Mouse (Mus musculus): ENCODE measurements around the gene Cst12. TPM values are rescaled to one million over a fixed set of nuclear protein-coding genes. Genes with fewer than 3 reads are reported as not detected.
"Not testable (repeated sequence)": the region's sequence is repeated elsewhere in the genome, so short reads cannot be mapped to it uniquely, and the experiment has no call there.

Gene Cst12
- not detected in 2 replicates for polyA plus RNA-seq (2016; fragmentation: Nextera tagmentation; extraction: Ambion mirVana)

DNA sequence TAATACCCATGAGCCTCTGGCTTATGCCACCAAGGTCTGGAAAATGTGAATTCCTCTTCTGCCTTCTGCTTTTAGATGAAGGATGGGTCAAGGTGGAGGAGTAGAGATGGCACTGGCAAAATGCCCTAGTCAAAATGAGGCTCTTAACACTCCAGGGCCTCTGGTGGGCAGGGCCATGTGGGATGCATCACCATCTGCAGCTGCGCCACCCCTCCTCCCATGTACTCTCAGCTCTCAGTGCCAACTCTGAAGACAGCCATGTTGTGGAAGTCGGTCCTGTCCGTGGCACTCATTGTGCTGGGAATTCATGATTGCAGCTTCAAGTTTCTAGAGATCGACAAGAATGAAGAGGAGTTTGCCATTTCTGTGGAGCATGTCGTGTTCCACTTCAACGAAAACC is at the start of gene Cst12:
Cst12 (plus strand) TSS at position 220 of the 400 bp plus-strand sequence.
- Histone ChIP-seq H3K27ac (no peak within 1 kb of the TSS), H3K4me1 (no peaks in the 10 kb centered on the region), H3K4me3 (no peak within 1 kb of the TSS), H3K36me3 (replicated peaks) (no peaks in the 10 kb centered on the region), H3K9me3 (no peaks in the 10 kb centered on the region), H3K27me3 (ENCODE audit: poor library complexity, severe bottlenecking) (no peaks in the 10 kb centered on the region)
- WGBS, result 90% methylated on average over 6 of the region's 6 CpGs
- DNase-seq (ENCODE audit: extremely low spot score, low spot score), result no peak

DNA sequence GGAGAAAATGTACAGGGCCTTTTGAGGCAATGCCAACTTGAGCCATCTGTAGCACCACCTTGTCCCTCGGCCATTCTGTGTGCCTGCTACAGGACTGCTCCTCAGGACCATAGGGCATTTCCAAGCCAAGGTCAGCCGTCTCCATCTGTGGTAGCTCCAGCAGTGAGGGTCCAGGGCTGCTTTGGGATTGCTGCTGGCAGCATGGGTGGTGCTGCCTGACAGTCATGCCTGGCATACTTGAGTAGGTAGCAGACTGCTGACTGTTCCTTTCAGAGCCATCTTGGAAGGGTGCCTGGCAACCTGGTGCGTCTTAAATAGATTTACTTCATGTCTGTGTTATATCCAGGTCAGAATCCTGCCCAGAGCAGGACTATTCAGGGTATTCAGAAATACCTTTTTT is 46.2 kb upstream of the Cst12 start:
- H3K9me3 ChIP-seq, result no peaks in the 10 kb centered on the region
- no peaks in the 10 kb centered on the region for H3K4me1 ChIP-seq
- no peaks in the 10 kb centered on the region for H3K36me3 ChIP-seq (replicated peaks)

DNA sequence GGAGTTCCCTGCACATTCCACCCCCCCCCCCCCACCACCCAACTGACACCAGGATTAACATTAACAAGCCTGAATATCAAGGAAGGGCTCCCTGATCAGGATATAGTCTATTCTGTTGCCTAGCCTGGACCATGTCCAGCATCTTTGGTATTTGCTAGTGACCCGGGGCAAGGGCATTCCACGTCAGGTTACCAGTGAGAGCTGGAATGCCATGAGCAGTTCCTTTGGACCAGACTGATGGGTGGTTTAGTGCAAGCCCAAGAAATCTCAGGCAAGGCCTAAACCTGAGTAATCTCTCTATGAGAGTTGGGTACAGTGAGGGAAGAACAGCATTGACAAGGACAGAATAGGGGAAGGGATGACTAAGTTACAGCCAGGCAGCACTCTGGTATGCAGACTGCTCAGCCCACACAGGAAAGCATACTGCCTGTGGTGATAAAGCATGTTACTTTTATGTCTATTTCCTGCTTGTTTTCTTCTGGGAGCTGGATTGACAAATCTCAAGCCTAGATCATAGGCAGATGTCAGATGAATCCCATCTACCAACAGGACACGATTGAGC is 45.2 kb upstream of the Cst12 start:
- Histone ChIP-seq H3K27ac (no peak overlapping the region), H3K27me3 (ENCODE audit: poor library complexity, severe bottlenecking) (no peaks in the 10 kb centered on the region), H3K4me1 (no peaks in the 10 kb centered on the region), H3K4me3 (no peak overlapping the region), H3K36me3 (replicated peaks) (no peaks in the 10 kb centered on the region), H3K9me3 (no peaks in the 10 kb centered on the region)
- WGBS, result 78% methylated on average over 3 of the region's 3 CpGs
- DNase-seq (ENCODE audit: extremely low spot score, low spot score), result no peak

More for the DNA sequence above, 46.2 kb upstream of the Cst12 start:
- 91% methylated on average over 3 of the region's 3 CpGs for WGBS
- Histone ChIP-seq H3K27ac (no peak overlapping the region), H3K4me3 (no peak overlapping the region), H3K27me3 (ENCODE audit: poor library complexity, severe bottlenecking) (no peaks in the 10 kb centered on the region)
- no peak for DNase-seq (ENCODE audit: extremely low spot score, low spot score)

DNA sequence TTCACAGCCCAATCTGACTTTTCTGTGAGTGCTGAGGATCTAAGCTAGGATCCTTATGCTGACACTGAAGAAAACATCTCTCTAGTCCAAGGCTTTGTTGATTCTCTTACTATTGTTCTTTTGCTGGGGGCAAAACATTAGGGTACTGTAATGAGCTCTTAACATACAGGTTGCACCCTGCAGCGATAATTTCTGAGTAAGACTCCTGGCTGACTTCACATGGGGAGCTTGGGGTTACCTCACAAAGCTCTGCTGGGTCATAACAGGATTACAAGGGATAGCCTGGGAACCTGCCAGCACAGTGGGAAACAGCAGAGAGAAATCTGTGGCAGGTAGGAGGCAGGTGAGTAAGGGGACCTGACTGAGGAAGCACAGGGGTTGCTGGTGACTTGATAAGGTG is 39.1 kb upstream of the Cst12 start, which contains the start of gene Cstl1:
Cstl1 (plus strand) TSS at position 301 of the 400 bp plus-strand sequence.
- H3K27me3 ChIP-seq (ENCODE audit: poor library complexity, severe bottlenecking), result no peaks in the 10 kb centered on the region
- no peaks in the 10 kb centered on the region for H3K36me3 ChIP-seq (replicated peaks)
- H3K4me1 ChIP-seq, result 0 out of 2 replicates have a peak, but pooled peaks cover 2% of the 10 kb centered on the region
- no peak for DNase-seq (ENCODE audit: extremely low spot score, low spot score)
- 84% methylated on average over 1 of the region's 1 CpGs for WGBS
- no peak within 1 kb of the TSS for H3K4me3 ChIP-seq
- no peaks in the 10 kb centered on the region for H3K9me3 ChIP-seq
- H3K27ac ChIP-seq, result no peak within 1 kb of the TSS

DNA sequence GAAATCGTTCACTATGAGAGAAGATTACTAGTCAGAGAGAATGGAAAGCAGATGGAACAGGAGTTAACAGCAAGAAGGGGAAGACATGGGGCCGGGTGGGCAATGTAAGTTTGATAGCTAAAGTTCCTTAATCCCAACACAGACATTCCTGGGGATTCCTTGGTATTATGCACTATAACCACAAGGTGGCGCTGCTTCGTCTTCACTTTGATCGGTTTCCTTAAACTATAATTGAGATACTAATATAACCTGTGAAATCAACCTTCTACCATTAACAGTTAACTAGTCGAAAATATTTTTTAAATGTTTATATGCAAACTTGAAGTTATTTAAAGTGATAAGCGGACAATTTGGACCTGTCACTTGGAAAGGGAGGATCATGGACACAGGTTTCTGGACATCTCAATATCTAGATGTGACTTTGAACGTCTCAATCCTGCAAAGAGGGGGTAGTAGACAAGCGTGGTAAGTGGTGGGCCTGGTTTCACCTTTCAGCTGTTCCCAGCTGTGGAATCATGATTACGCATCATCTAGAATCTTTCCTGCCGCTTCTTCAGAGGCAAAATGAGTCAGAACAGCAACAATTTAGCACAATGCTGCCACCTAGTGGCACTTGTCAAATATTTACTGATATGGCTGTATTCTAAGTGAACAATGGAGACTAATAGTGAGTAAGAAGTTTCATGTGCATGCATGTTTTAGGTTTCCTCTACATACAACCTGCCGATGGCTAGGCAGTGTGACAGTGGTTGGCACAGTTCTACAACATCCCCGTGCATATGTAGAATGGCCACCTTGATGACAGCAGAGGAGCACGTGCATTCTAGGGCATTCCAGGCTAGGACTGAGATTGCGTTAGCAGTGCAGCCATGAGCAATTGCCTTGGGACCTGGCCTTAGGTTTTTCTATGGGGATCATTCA is 37.0 kb upstream of the Cst12 start:
- 20% methylated on average over 15 of the region's 15 CpGs for WGBS
- Histone ChIP-seq H3K4me3 (peak overlapping the region; percentile 46), H3K36me3 (replicated peaks) (no peaks in the 10 kb centered on the region), H3K4me1 (0 out of 2 replicates have a peak, but pooled peaks cover 2% of the 10 kb centered on the region), H3K27ac (no peak overlapping the region), H3K27me3 (ENCODE audit: poor library complexity, severe bottlenecking) (no peaks in the 10 kb centered on the region), H3K9me3 (no peaks in the 10 kb centered on the region)
- peak; percentile 66 for DNase-seq (ENCODE audit: extremely low spot score, low spot score)

DNA sequence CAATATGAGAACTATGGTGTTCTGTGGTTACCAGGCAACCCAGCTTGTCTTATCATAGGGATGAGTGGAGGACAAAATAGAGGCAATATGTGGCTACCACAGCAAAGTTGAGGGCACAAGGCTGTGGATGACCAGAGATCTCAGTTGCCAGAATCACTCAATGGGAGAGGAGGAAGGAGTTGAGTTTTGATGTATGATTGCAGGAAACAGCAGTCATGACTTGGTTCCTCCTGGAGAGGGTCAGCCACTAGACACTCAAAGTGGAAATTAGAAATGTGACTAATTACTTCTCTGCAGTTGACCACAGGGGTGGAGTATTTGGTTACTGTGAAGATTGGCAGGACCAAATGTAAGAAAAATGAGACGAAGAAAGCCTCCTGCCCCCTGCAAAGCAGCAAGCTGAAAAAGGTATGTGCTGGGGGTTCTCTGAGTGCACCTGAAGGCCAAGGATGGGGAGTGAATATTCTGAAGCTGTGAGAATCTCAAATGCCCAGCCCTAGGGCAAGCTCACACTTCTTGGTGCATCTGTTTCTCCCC is 34.8 kb upstream of the Cst12 start:
- Histone ChIP-seq H3K27ac (no peak overlapping the region), H3K9me3 (no peaks in the 10 kb centered on the region), H3K36me3 (replicated peaks) (no peaks in the 10 kb centered on the region), H3K4me1 (0 out of 2 replicates have a peak, but pooled peaks cover 2% of the 10 kb centered on the region), H3K4me3 (no peak overlapping the region), H3K27me3 (ENCODE audit: poor library complexity, severe bottlenecking) (no peaks in the 10 kb centered on the region)
- 84% methylated on average over 1 of the region's 1 CpGs for WGBS
- no peak for DNase-seq (ENCODE audit: extremely low spot score, low spot score)

DNA sequence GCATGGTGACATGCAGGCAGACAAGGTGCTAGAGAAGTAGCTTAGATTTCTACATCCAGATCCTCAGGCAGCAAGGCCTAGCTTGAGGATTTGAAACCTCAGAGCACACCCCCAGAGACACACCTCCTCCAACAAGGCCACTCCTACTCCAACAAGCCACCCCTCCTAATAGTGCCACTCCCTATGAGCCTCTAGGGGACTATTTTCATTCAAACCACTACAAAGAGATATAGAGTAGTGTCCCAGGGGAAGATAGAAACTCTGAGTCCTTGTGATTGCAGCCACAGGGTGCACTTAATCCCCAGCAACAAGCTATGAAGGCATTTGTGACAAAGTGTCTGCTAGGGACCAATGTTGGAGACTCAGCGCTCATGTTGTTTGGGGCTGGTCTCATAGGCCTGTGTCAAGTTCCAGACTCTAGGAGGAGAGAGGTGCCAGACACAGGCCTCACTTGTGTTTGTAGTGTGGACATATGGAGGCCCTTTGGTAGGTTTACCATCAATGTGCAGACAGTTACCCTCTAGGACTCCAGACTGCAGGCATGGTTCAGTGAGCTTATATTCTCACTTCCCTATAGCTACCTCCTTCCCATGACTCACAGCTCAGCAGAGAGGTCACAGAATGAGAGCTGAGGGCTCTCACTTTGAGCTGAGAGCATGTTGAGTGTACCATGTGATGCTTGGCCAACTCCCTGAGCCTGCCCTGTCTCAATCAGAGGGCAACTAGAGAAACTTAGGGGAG is 25.3 kb upstream of the Cst12 start:
- H3K4me3 ChIP-seq, result no peak overlapping the region
- H3K4me1 ChIP-seq, result no peaks in the 10 kb centered on the region
- 100% methylated on average over 1 of the region's 1 CpGs for WGBS
- no peak for DNase-seq (ENCODE audit: extremely low spot score, low spot score)
- no peak overlapping the region for H3K27ac ChIP-seq
- no peaks in the 10 kb centered on the region for H3K36me3 ChIP-seq (replicated peaks)
- no peaks in the 10 kb centered on the region for H3K9me3 ChIP-seq
- no peaks in the 10 kb centered on the region for H3K27me3 ChIP-seq (ENCODE audit: poor library complexity, severe bottlenecking)

DNA sequence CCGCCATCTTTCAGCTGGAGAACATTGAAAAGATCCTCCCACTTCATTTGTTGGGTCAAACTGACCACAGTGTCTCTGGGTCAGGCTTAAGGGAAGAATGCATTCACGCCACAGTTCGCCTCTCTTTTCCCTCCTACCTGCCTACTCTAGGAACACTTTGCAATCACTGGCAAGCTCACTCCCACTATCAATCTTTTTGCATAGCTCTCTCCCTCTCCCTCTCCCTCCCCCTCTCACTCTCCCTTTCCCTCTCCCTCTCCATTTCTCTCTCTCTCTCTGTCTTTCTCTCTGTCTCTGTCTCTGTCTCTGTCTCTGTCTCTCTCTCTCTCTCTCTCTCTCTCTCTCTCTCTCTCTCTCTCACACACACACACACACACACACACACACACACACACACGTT is 17.8 kb upstream of the Cst12 start, which contains the start of gene Cst11:
Cst11 (minus strand) TSS at position 101 of the 400 bp plus-strand sequence.
- 84% methylated on average over 4 of the region's 4 CpGs for WGBS
- not testable (repeated sequence) for H3K36me3 ChIP-seq (replicated peaks); H3K27ac ChIP-seq; H3K4me1 ChIP-seq; H3K9me3 ChIP-seq; H3K27me3 ChIP-seq (ENCODE audit: poor library complexity, severe bottlenecking); DNase-seq (ENCODE audit: extremely low spot score, low spot score); H3K4me3 ChIP-seq

DNA sequence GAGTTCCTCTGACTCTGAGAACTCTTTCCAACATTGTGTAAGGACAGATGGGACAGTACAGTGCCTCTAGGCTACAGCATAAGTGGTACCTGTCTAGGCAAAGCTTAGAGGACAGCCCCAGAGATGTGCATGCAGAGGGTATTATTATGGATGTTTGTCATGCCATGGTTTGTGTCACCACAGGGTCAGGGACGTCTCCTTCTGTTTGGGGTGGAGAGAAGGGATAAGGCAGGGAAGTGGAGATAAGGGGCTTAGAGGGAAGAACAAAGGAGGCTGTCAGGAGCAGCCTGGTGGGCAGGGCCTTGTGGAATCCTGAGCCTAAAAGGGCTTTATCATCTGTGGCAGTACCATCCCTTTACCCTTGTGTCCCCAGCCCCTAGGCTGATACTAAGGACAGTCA is 7.5 kb upstream of the Cst12 start, which contains the start of gene 8030411F24Rik:
8030411F24Rik (plus strand) TSS at position 301 of the 400 bp plus-strand sequence.
- H3K4me1 ChIP-seq, result no peaks in the 10 kb centered on the region
- no peak within 1 kb of the TSS for H3K4me3 ChIP-seq
- DNase-seq (ENCODE audit: extremely low spot score, low spot score), result no peak
- H3K27me3 ChIP-seq (ENCODE audit: poor library complexity, severe bottlenecking), result no peaks in the 10 kb centered on the region
- 19% methylated on average over 1 of the region's 1 CpGs for WGBS
- H3K27ac ChIP-seq, result no peak within 1 kb of the TSS
- no peaks in the 10 kb centered on the region for H3K36me3 ChIP-seq (replicated peaks)
- no peaks in the 10 kb centered on the region for H3K9me3 ChIP-seq

DNA sequence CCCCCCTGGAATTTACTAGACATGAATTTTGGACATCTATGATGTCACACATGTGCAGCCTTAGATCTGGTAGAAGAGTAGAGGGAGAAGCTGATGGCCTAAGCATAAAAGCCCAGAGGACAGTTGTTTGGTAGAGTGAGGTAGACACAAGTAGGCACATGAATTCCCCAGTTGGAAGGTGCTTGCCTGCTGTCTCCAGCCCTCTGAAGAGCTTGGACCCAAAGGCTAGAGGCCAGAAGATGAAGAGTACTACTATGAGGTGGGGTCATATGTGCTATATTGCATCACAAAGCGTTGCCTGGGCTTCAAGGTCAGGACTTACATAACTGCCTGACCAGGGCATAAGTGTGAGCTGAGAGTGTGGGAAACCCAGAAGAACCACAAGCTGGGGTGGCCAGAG is 9.3 kb downstream of the Cst12 start, which contains the start of gene Cst8:
Cst8 (plus strand) TSS at position 301 of the 400 bp plus-strand sequence.
- no peaks in the 10 kb centered on the region for H3K36me3 ChIP-seq (replicated peaks)
- no peaks in the 10 kb centered on the region for H3K27me3 ChIP-seq (ENCODE audit: poor library complexity, severe bottlenecking)
- DNase-seq (ENCODE audit: extremely low spot score, low spot score), result no peak
- WGBS, result 92% methylated on average over 1 of the region's 1 CpGs
- H3K4me3 ChIP-seq, result no peak within 1 kb of the TSS
- H3K4me1 ChIP-seq, result no peaks in the 10 kb centered on the region
- no peak within 1 kb of the TSS for H3K27ac ChIP-seq
- H3K9me3 ChIP-seq, result no peaks in the 10 kb centered on the region

DNA sequence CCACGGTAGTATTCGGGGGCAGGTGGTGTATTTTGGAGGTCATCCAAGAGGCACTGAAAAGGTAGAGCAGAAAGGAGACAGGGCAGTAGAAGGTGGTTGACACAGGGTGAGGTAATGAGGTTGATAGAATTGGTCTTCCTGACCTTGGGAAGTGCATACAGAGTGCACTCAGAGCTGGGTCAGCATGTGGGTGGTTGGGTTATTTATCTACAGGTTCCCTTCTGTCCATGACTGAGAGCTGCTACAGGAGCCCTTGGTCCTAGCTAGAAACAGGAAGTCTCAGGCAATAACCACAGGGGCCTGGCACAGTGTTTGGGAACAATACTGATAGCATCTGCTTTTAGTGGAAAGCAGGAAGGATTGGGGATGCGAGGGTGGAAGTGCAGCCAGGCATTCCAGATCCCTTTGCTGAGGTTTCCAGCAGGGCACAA is 12.3 kb downstream of the Cst12 start:
- Histone ChIP-seq H3K36me3 (replicated peaks) (no peaks in the 10 kb centered on the region), H3K4me1 (no peaks in the 10 kb centered on the region), H3K4me3 (no peak overlapping the region), H3K27ac (no peak overlapping the region), H3K9me3 (no peaks in the 10 kb centered on the region), H3K27me3 (ENCODE audit: poor library complexity, severe bottlenecking) (no peaks in the 10 kb centered on the region)
- 81% methylated on average over 3 of the region's 3 CpGs for WGBS
- DNase-seq (ENCODE audit: extremely low spot score, low spot score), result no peak

DNA sequence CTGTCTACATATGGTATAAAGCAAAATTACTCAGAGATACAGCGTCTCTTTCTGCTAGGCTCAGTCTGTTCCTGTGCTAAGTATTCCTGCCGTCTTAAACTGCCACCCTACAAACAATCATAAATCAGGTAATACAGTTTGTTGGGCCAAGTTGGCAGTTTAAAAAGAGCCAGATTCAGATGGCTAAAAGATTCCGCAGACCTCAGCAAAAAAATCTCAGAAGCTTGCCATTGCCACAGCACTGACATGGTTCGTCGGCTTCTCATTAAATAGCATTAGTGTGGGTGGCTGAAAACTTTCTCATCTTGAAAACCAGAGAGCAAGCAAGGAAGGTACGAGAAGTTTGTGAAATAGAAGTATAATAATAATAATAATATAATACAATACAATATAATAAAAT is 17.5 kb downstream of the Cst12 start:
- no peak for DNase-seq (ENCODE audit: extremely low spot score, low spot score)
- WGBS, result 86% methylated on average over 6 of the region's 6 CpGs
- H3K27me3 ChIP-seq (ENCODE audit: poor library complexity, severe bottlenecking), result no peaks in the 10 kb centered on the region
- H3K9me3 ChIP-seq, result no peaks in the 10 kb centered on the region
- H3K27ac ChIP-seq, result no peak overlapping the region
- H3K4me3 ChIP-seq, result no peak overlapping the region
- no peaks in the 10 kb centered on the region for H3K4me1 ChIP-seq
- H3K36me3 ChIP-seq (replicated peaks), result no peaks in the 10 kb centered on the region
